Mouse (Mus musculus) bone marrow, adult 2 months (tissue): ENCODE results near the gene 3110021N24Rik.

Experiments used
- CTCF ChIP-seq: fragments of 200-500 bp; IDR thresholded peaks from 2 replicates; pipeline ENCODE4 v1.5.1; 2011; ENCODE audit warnings: low read length, control low read depth; ENCODE audit not compliant: control insufficient read depth, insufficient read depth
- POLR2A ChIP-seq: fragments of 200-500 bp; IDR thresholded peaks from 2 replicates; pipeline ENCODE4 v1.6.1; 2011; ENCODE audit warnings: low read depth, mild to moderate bottlenecking, control low read depth, low read length, borderline replicate concordance; ENCODE audit not compliant: control insufficient read depth

DNA sequence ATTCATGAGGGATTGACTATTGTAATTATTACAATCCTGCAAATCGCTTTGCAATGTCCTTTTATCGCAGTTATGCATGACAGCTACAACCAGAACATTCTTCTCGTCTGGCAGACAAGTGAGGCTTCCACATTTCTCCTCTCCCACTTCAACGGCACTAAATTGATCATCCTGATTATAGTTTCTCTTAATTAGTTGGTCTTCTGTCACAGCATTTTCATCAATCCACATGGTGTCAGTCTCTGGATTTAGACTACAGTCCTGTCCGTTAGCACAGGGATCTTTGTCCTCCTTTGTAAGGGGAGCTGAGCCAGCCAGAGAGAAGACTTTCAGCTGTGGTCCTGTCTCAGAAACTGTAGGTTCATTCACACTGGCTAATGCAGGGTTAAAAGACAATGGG, at the start of gene 3110021N24Rik:
- no peak for TF ChIP-seq POLR2A
- TF ChIP-seq CTCF: no peak
